Mouse (Mus musculus): ENCODE results near the gene Olfr805. TPM values are rescaled to one million over a fixed set of nuclear protein-coding genes. Genes with fewer than 3 reads are reported as not detected.

The Olfr805 gene
- polyA plus RNA-seq (2015; fragmentation: Nextera tagmentation; extraction: Ambion mirVana) = not detected in 2 replicates

- no peaks in the 10 kb centered on the region for H3K36me3 ChIP-seq (ENCODE audit: control insufficient read depth, insufficient read depth, low read length)
- no peaks in the 10 kb centered on the region for H3K9me3 ChIP-seq (ENCODE audit: control insufficient read depth, low read length)
- H3K4me1 ChIP-seq (replicated peaks; ENCODE audit: control insufficient read depth, insufficient read depth, low read length) = no peaks in the 10 kb centered on the region
- no peak within 1 kb of the TSS for H3K27ac ChIP-seq (ENCODE audit: low read length)
- H3K4me3 ChIP-seq (ENCODE audit: low read length) = no peak within 1 kb of the TSS
- no peak within 1 kb of the TSS for H3K4me2 ChIP-seq (ENCODE audit: low read depth, low read length)
- H3K27me3 ChIP-seq (ENCODE audit: control insufficient read depth, insufficient read depth, low read depth, low read length) = no peaks in the 10 kb centered on the region
- no peak within 1 kb of the TSS for H3K9ac ChIP-seq (ENCODE audit: low read length)
- ATAC-seq (ENCODE audit: low read depth) = no peak
- WGBS = 96% methylated on average over 2 of the region's 2 CpGs
Observed at GRCm38 (mm10) chr10:129729275-129729674, at the start of gene Olfr805. Gene Olfr805, minus strand, starts transcription at chr10:129729375.

- Histone ChIP-seq H3K4me1 (replicated peaks; ENCODE audit: control insufficient read depth, insufficient read depth, low read length) (no peaks in the 10 kb centered on the region), H3K4me2 (ENCODE audit: low read depth, low read length) (no peak overlapping the region), H3K36me3 (ENCODE audit: control insufficient read depth, insufficient read depth, low read length) (no peaks in the 10 kb centered on the region), H3K9ac (ENCODE audit: low read length) (no peak overlapping the region), H3K4me3 (ENCODE audit: low read length) (no peak overlapping the region), H3K9me3 (ENCODE audit: control insufficient read depth, low read length) (no peaks in the 10 kb centered on the region), H3K27ac (ENCODE audit: low read length) (no peak overlapping the region), H3K27me3 (ENCODE audit: control insufficient read depth, insufficient read depth, low read depth, low read length) (no peaks in the 10 kb centered on the region)
- ATAC-seq (ENCODE audit: low read depth) = no peak
Observed at GRCm38 (mm10) chr10:129778123-129778522, 48.9 kb upstream of the Olfr805 start.

GRCm38 (mm10) chr10:129774338-129774737 lies 45.2 kb upstream of the Olfr805 start, which contains the start of gene Olfr809:
Gene Olfr809, plus strand, starts transcription at chr10:129774638.
- no peaks in the 10 kb centered on the region for H3K4me1 ChIP-seq (replicated peaks; ENCODE audit: control insufficient read depth, insufficient read depth, low read length)
- H3K27me3 ChIP-seq (ENCODE audit: control insufficient read depth, insufficient read depth, low read depth, low read length) = no peaks in the 10 kb centered on the region
- H3K27ac ChIP-seq (ENCODE audit: low read length) = no peak within 1 kb of the TSS
- no peaks in the 10 kb centered on the region for H3K9me3 ChIP-seq (ENCODE audit: control insufficient read depth, low read length)
- ATAC-seq (ENCODE audit: low read depth) = no peak
- no peak within 1 kb of the TSS for H3K4me2 ChIP-seq (ENCODE audit: low read depth, low read length)
- H3K36me3 ChIP-seq (ENCODE audit: control insufficient read depth, insufficient read depth, low read length) = no peaks in the 10 kb centered on the region
- H3K4me3 ChIP-seq (ENCODE audit: low read length) = no peak within 1 kb of the TSS
- H3K9ac ChIP-seq (ENCODE audit: low read length) = no peak within 1 kb of the TSS

- no peak within 1 kb of the TSS for H3K4me2 ChIP-seq (ENCODE audit: low read depth, low read length)
- ATAC-seq (ENCODE audit: low read depth) = no peak
- no peaks in the 10 kb centered on the region for H3K36me3 ChIP-seq (ENCODE audit: control insufficient read depth, insufficient read depth, low read length)
- no peak within 1 kb of the TSS for H3K4me3 ChIP-seq (ENCODE audit: low read length)
- no peaks in the 10 kb centered on the region for H3K27me3 ChIP-seq (ENCODE audit: control insufficient read depth, insufficient read depth, low read depth, low read length)
- WGBS = 80% methylated on average over 1 of the region's 1 CpGs
- no peaks in the 10 kb centered on the region for H3K4me1 ChIP-seq (replicated peaks; ENCODE audit: control insufficient read depth, insufficient read depth, low read length)
- no peak within 1 kb of the TSS for H3K27ac ChIP-seq (ENCODE audit: low read length)
- no peaks in the 10 kb centered on the region for H3K9me3 ChIP-seq (ENCODE audit: control insufficient read depth, low read length)
- no peak within 1 kb of the TSS for H3K9ac ChIP-seq (ENCODE audit: low read length)
Observed at GRCm38 (mm10) chr10:129765182-129765581, 36.0 kb upstream of the Olfr805 start, which contains the start of gene Olfr808. Gene Olfr808, plus strand, starts transcription at chr10:129765482.

- H3K4me3 ChIP-seq (ENCODE audit: low read length) = no peak within 1 kb of the TSS
- H3K27me3 ChIP-seq (ENCODE audit: control insufficient read depth, insufficient read depth, low read depth, low read length) = no peaks in the 10 kb centered on the region
- no peak for ATAC-seq (ENCODE audit: low read depth)
- no peak within 1 kb of the TSS for H3K9ac ChIP-seq (ENCODE audit: low read length)
- no peaks in the 10 kb centered on the region for H3K4me1 ChIP-seq (replicated peaks; ENCODE audit: control insufficient read depth, insufficient read depth, low read length)
- WGBS = 77% methylated on average over 1 of the region's 1 CpGs
- H3K36me3 ChIP-seq (ENCODE audit: control insufficient read depth, insufficient read depth, low read length) = no peaks in the 10 kb centered on the region
- no peak within 1 kb of the TSS for H3K4me2 ChIP-seq (ENCODE audit: low read depth, low read length)
- no peaks in the 10 kb centered on the region for H3K9me3 ChIP-seq (ENCODE audit: control insufficient read depth, low read length)
- H3K27ac ChIP-seq (ENCODE audit: low read length) = no peak within 1 kb of the TSS
Observed at GRCm38 (mm10) chr10:129757693-129758092, 28.5 kb upstream of the Olfr805 start, which contains the start of gene Olfr807. Gene Olfr807, minus strand, starts transcription at chr10:129757793.

- Histone ChIP-seq H3K4me2 (ENCODE audit: low read depth, low read length) (no peak within 1 kb of the TSS), H3K4me3 (ENCODE audit: low read length) (no peak within 1 kb of the TSS)
- no peak for ATAC-seq (ENCODE audit: low read depth)
Observed at GRCm38 (mm10) chr10:129741821-129742220, 12.6 kb upstream of the Olfr805 start, which contains the start of gene Olfr806. Gene Olfr806, minus strand, starts transcription at chr10:129741921.

GRCm38 (mm10) chr10:129702910-129703309 lies 26.3 kb downstream of the Olfr805 start, which contains the start of gene Olfr804:
Gene Olfr804, plus strand, starts transcription at chr10:129703210.
- Histone ChIP-seq H3K27ac (ENCODE audit: low read length) (no peak within 1 kb of the TSS), H3K4me2 (ENCODE audit: low read depth, low read length) (no peak within 1 kb of the TSS), H3K9me3 (ENCODE audit: control insufficient read depth, low read length) (no peaks in the 10 kb centered on the region), H3K27me3 (ENCODE audit: control insufficient read depth, insufficient read depth, low read depth, low read length) (no peaks in the 10 kb centered on the region), H3K9ac (ENCODE audit: low read length) (no peak within 1 kb of the TSS), H3K4me3 (ENCODE audit: low read length) (no peak within 1 kb of the TSS), H3K4me1 (replicated peaks; ENCODE audit: control insufficient read depth, insufficient read depth, low read length) (no peaks in the 10 kb centered on the region), H3K36me3 (ENCODE audit: control insufficient read depth, insufficient read depth, low read length) (no peaks in the 10 kb centered on the region)
- no peak for ATAC-seq (ENCODE audit: low read depth)

More at GRCm38 (mm10) chr10:129741821-129742220, 12.6 kb upstream of the Olfr805 start, which contains the start of gene Olfr806:
- no peaks in the 10 kb centered on the region for H3K36me3 ChIP-seq (ENCODE audit: control insufficient read depth, insufficient read depth, low read length)
- H3K27ac ChIP-seq (ENCODE audit: low read length) = no peak within 1 kb of the TSS
- H3K9me3 ChIP-seq (ENCODE audit: control insufficient read depth, low read length) = no peaks in the 10 kb centered on the region
- H3K27me3 ChIP-seq (ENCODE audit: control insufficient read depth, insufficient read depth, low read depth, low read length) = no peaks in the 10 kb centered on the region
- no peak within 1 kb of the TSS for H3K9ac ChIP-seq (ENCODE audit: low read length)
- H3K4me1 ChIP-seq (replicated peaks; ENCODE audit: control insufficient read depth, insufficient read depth, low read length) = no peaks in the 10 kb centered on the region

- no peaks in the 10 kb centered on the region for H3K36me3 ChIP-seq (ENCODE audit: control insufficient read depth, insufficient read depth, low read length)
- no peaks in the 10 kb centered on the region for H3K27me3 ChIP-seq (ENCODE audit: control insufficient read depth, insufficient read depth, low read depth, low read length)
- H3K4me1 ChIP-seq (replicated peaks; ENCODE audit: control insufficient read depth, insufficient read depth, low read length) = no peaks in the 10 kb centered on the region
- no peak for ATAC-seq (ENCODE audit: low read depth)
- no peak within 1 kb of the TSS for H3K4me2 ChIP-seq (ENCODE audit: low read depth, low read length)
- no peak within 1 kb of the TSS for H3K27ac ChIP-seq (ENCODE audit: low read length)
- no peak within 1 kb of the TSS for H3K4me3 ChIP-seq (ENCODE audit: low read length)
- no peak within 1 kb of the TSS for H3K9ac ChIP-seq (ENCODE audit: low read length)
- H3K9me3 ChIP-seq (ENCODE audit: control insufficient read depth, low read length) = no peaks in the 10 kb centered on the region
- WGBS = 60% methylated on average over 2 of the region's 2 CpGs
Observed at GRCm38 (mm10) chr10:129694186-129694585, 35.0 kb downstream of the Olfr805 start, which contains the start of gene Olfr803. Gene Olfr803, minus strand, starts transcription at chr10:129694286.

- Histone ChIP-seq H3K27me3 (ENCODE audit: control insufficient read depth, insufficient read depth, low read depth, low read length) (no peaks in the 10 kb centered on the region), H3K4me2 (ENCODE audit: low read depth, low read length) (no peak within 1 kb of the TSS), H3K27ac (ENCODE audit: low read length) (no peak within 1 kb of the TSS), H3K36me3 (ENCODE audit: control insufficient read depth, insufficient read depth, low read length) (no peaks in the 10 kb centered on the region), H3K4me1 (replicated peaks; ENCODE audit: control insufficient read depth, insufficient read depth, low read length) (no peaks in the 10 kb centered on the region), H3K9ac (ENCODE audit: low read length) (no peak within 1 kb of the TSS), H3K9me3 (ENCODE audit: control insufficient read depth, low read length) (no peaks in the 10 kb centered on the region), H3K4me3 (ENCODE audit: low read length) (no peak within 1 kb of the TSS)
- WGBS = 28% methylated on average over 1 of the region's 1 CpGs
- ATAC-seq (ENCODE audit: low read depth) = no peak
Observed at GRCm38 (mm10) chr10:129688069-129688468, 41.1 kb downstream of the Olfr805 start, which contains the start of gene Olfr802. Gene Olfr802, minus strand, starts transcription at chr10:129688169.

GRCm38 (mm10) chr10:129673765-129674164 lies 55.4 kb downstream of the Olfr805 start, which contains the start of gene Olfr801:
Gene Olfr801, minus strand, starts transcription at chr10:129673865.
- 56% methylated on average over 1 of the region's 1 CpGs for WGBS
- no peak within 1 kb of the TSS for H3K4me2 ChIP-seq (ENCODE audit: low read depth, low read length)
- ATAC-seq (ENCODE audit: low read depth) = no peak

More at GRCm38 (mm10) chr10:129673765-129674164, 55.4 kb downstream of the Olfr805 start, which contains the start of gene Olfr801:
- H3K4me1 ChIP-seq (replicated peaks; ENCODE audit: control insufficient read depth, insufficient read depth, low read length) = no peaks in the 10 kb centered on the region
- no peaks in the 10 kb centered on the region for H3K27me3 ChIP-seq (ENCODE audit: control insufficient read depth, insufficient read depth, low read depth, low read length)
- no peaks in the 10 kb centered on the region for H3K36me3 ChIP-seq (ENCODE audit: control insufficient read depth, insufficient read depth, low read length)
- no peak within 1 kb of the TSS for H3K9ac ChIP-seq (ENCODE audit: low read length)
- no peaks in the 10 kb centered on the region for H3K9me3 ChIP-seq (ENCODE audit: control insufficient read depth, low read length)
- H3K27ac ChIP-seq (ENCODE audit: low read length) = no peak within 1 kb of the TSS
- H3K4me3 ChIP-seq (ENCODE audit: low read length) = no peak within 1 kb of the TSS
